Mouse (Mus musculus) G1E (cell line): ENCODE results near the gene Lgmn. TPM values are rescaled to one million over a fixed set of nuclear protein-coding genes. Genes with fewer than 3 reads are reported as not detected.

ENCODE experiments used
- ATAC-seq: 2 replicates; pipeline ENCODE4 v1.8.0; 2016; ENCODE audit warnings: mild to moderate bottlenecking; ENCODE audit not compliant: insufficient number of reproducible peaks, poor library complexity, low FRiP score, severe bottlenecking; ENCODE audit errors: extremely low read depth
- DNase-seq: peaks from one replicate; pipeline ENCODE4 v3.0.0; 2012; ENCODE audit warnings: low spot score
- H3K27me3 ChIP-seq: 2 replicates; pipeline ENCODE4 v1.6.1; 2012; ENCODE audit warnings: mild to moderate bottlenecking, low read length, inconsistent platforms; ENCODE audit not compliant: insufficient read depth
- H3K36me3 ChIP-seq: replicated peaks from 2 replicates; pipeline ENCODE3; 2012; ENCODE audit warnings: mild to moderate bottlenecking, inconsistent platforms
- H3K4me1 ChIP-seq: 2 replicates; pipeline ENCODE4 v1.6.1; 2012; ENCODE audit warnings: low read depth, low read length, inconsistent platforms, mixed read lengths; ENCODE audit not compliant: insufficient read depth
- H3K4me3 ChIP-seq: 2 replicates; pipeline ENCODE4 v1.5.1; 2012; ENCODE audit warnings: low read depth, mild to moderate bottlenecking, inconsistent platforms, low read length, moderate library complexity, mixed read lengths
- H3K9me3 ChIP-seq: replicated peaks from 2 replicates; pipeline ENCODE4 v1.6.1; 2012; ENCODE audit warnings: inconsistent platforms
- CTCF ChIP-seq: IDR thresholded peaks from 2 replicates; pipeline ENCODE4 v1.5.1; 2012; ENCODE audit warnings: low read depth, low read length, inconsistent platforms, mixed read lengths
- GATA1 ChIP-seq: IDR thresholded peaks from 2 replicates; pipeline ENCODE4 v1.6.1; 2012; ENCODE audit warnings: borderline replicate concordance, low read length, inconsistent platforms, mixed read lengths
- GATA2 ChIP-seq: IDR thresholded peaks from 2 replicates; pipeline ENCODE4 v1.6.1; 2012; ENCODE audit warnings: low read depth, low read length, inconsistent platforms, borderline replicate concordance
- POLR2AphosphoS5 ChIP-seq: IDR thresholded peaks from 2 replicates; pipeline ENCODE4 v1.6.1; 2012; ENCODE audit warnings: low read depth, low read length, inconsistent platforms; ENCODE audit not compliant: insufficient replicate concordance
- TAL1 ChIP-seq: conservative IDR thresholded peaks from 2 replicates; pipeline ENCODE4 v1.6.1; 2012; ENCODE audit warnings: low read depth, low read length, inconsistent platforms, mixed read lengths
- polyA plus RNA-seq: library from polyadenylated mRNA; stranded (reverse); fragments of >175 nt; gene quantifications from 2 replicates; pipeline ENCODE4 v1.2.3, GENCODE M21; 2012
- total RNA-seq, 2 experiments: library from RNA; stranded (forward) in 1 of 2; stranded (reverse) in 1 of 2; fragments of 200-1000 nt in 1 of 2; fragments of >200 nt in 1 of 2; fragmentation: Nextera tagmentation in 1 of 2; gene quantifications; 2 replicates each; pipeline ENCODE4 v1.2.3; 2014 to 2017

The Lgmn gene
- total and polyA plus RNA-seq, 3 experiments, result 1.7 to 22.0 (median 14.0) TPM

- ATAC-seq, result no peak
- H3K36me3 ChIP-seq, result no peaks in the 10 kb centered on the region
Observed at GRCm38 (mm10) chr12:102391109-102391508, 48.5 kb downstream of the Lgmn start.

GRCm38 (mm10) chr12:102390042-102390441 is 49.6 kb downstream of the Lgmn start:
- Histone ChIP-seq H3K4me3 (no peak overlapping the region), H3K4me1 (peaks cover 5% of the 10 kb centered on the region; the same call in 1 of the 2 replicates), H3K36me3 (no peaks in the 10 kb centered on the region), H3K27me3 (peaks cover 18% of the 10 kb centered on the region), H3K9me3 (no peaks in the 10 kb centered on the region)
- TF ChIP-seq POLR2AphosphoS5 (no peak), GATA1 (no peak), CTCF (no peak), GATA2 (no peak), TAL1 (no peak)
- ATAC-seq (peak; percentile 15; the same call in 1 of the 2 replicates), DNase-seq (no peak)

More at GRCm38 (mm10) chr12:102391109-102391508, 48.5 kb downstream of the Lgmn start:
- Histone ChIP-seq H3K4me1 (peaks cover 5% of the 10 kb centered on the region; the same call in 1 of the 2 replicates), H3K9me3 (no peaks in the 10 kb centered on the region), H3K27me3 (peaks cover 18% of the 10 kb centered on the region), H3K4me3 (no peak overlapping the region)
- no peak for DNase-seq
- TF ChIP-seq TAL1, result no peak

GRCm38 (mm10) chr12:102387219-102387917 is 52.2 kb downstream of the Lgmn start:
- no peaks in the 10 kb centered on the region for H3K36me3 ChIP-seq
- peak; percentile 68 for ATAC-seq

GRCm38 (mm10) chr12:102384819-102385218 is 54.8 kb downstream of the Lgmn start:
- H3K36me3 ChIP-seq, result no peaks in the 10 kb centered on the region
- ATAC-seq (peak; percentile 64), DNase-seq (peak; percentile 28)
- H3K27me3 ChIP-seq, result peaks cover 28% of the 10 kb centered on the region
- H3K4me3 ChIP-seq, result no peak overlapping the region
- no peak for TF ChIP-seq GATA2
- TF ChIP-seq CTCF, result peak; percentile 78
- no peak for TF ChIP-seq GATA1
- TF ChIP-seq TAL1, result no peak
- TF ChIP-seq POLR2AphosphoS5, result no peak
- no peaks in the 10 kb centered on the region for H3K9me3 ChIP-seq
- H3K4me1 ChIP-seq, result peaks cover 5% of the 10 kb centered on the region; the same call in 1 of the 2 replicates

More at GRCm38 (mm10) chr12:102387219-102387917, 52.2 kb downstream of the Lgmn start:
- peak; percentile 67 for DNase-seq
- TF ChIP-seq TAL1 (no peak), GATA1 (no peak), POLR2AphosphoS5 (no peak), GATA2 (no peak), CTCF (peak; percentile 99)
- Histone ChIP-seq H3K27me3 (peaks cover 22% of the 10 kb centered on the region), H3K9me3 (no peaks in the 10 kb centered on the region), H3K4me3 (no peak overlapping the region), H3K4me1 (peaks cover 5% of the 10 kb centered on the region; the same call in 1 of the 2 replicates)

- no peak overlapping the region for H3K4me3 ChIP-seq
- H3K27me3 ChIP-seq, result peaks cover 25% of the 10 kb centered on the region
- DNase-seq (no peak), ATAC-seq (no peak)
- no peaks in the 10 kb centered on the region for H3K9me3 ChIP-seq
- H3K36me3 ChIP-seq, result no peaks in the 10 kb centered on the region
- peaks cover 3% of the 10 kb centered on the region; the same call in 1 of the 2 replicates for H3K4me1 ChIP-seq
- TF ChIP-seq GATA1, result no peak
- no peak for TF ChIP-seq POLR2AphosphoS5
- TF ChIP-seq GATA2, result no peak
- TF ChIP-seq CTCF, result no peak
- no peak for TF ChIP-seq TAL1
Observed at GRCm38 (mm10) chr12:102383288-102383687, 56.3 kb downstream of the Lgmn start.

GRCm38 (mm10) chr12:102382180-102382579 is 57.4 kb downstream of the Lgmn start:
- DNase-seq (no peak), ATAC-seq (no peak)
- Histone ChIP-seq H3K4me3 (no peak overlapping the region), H3K27me3 (peaks cover 21% of the 10 kb centered on the region), H3K9me3 (no peaks in the 10 kb centered on the region), H3K36me3 (no peaks in the 10 kb centered on the region), H3K4me1 (no peaks in the 10 kb centered on the region)
- TF ChIP-seq TAL1 (no peak), GATA1 (no peak), GATA2 (no peak), CTCF (no peak), POLR2AphosphoS5 (no peak)
